7 mouse cellular contexts compared by ENCODE assay signal in genomic region chr2:128166623-128167423, GRCm38 (mm10). TPM values are rescaled to one million over a fixed set of nuclear protein-coding genes. Genes with fewer than 3 reads are reported as not detected.
DNase-seq lines count a peak whose midpoint lies in the region; ATAC-seq and TF ChIP-seq lines count a peak whose summit lies in the region.

No protein-coding gene starts in this region.

- peak; percentile 81 for ATAC-seq in common myeloid progenitor, adult 5-6 weeks (replicated peaks; ENCODE audit: low read depth, poor library complexity, severe bottlenecking)
- peak; percentile 77 for ATAC-seq in hindbrain, embryonic 16.5 days
- ATAC-seq in liver, embryonic 14.5 days (ENCODE audit: insufficient read depth), result peak; percentile 90
- ATAC-seq in stomach, embryonic 16.5 days (ENCODE audit: insufficient read depth, low FRiP score), result peak; percentile 58; the same call in 1 of the 2 replicates

- H3K27me3 ChIP-seq in hindbrain, embryonic 16.5 days (replicated peaks; ENCODE audit: control insufficient read depth, insufficient read depth, low read length), result no peaks in the 10 kb centered on the region
- H3K27me3 ChIP-seq in liver, embryonic 14.5 days (ENCODE audit: control insufficient read depth, insufficient read depth, low read length), result no peaks in the 10 kb centered on the region
- no peaks in the 10 kb centered on the region for H3K27me3 ChIP-seq in stomach, embryonic 16.5 days (ENCODE audit: control insufficient read depth, insufficient read depth, low read length)

- no peak overlapping the region for H3K4me2 ChIP-seq in hindbrain, embryonic 16.5 days (ENCODE audit: low read length)
- H3K4me2 ChIP-seq in liver, embryonic 14.5 days (ENCODE audit: low read depth), result peak overlapping the region; percentile 34
- no peak overlapping the region for H3K4me2 ChIP-seq in stomach, embryonic 16.5 days (ENCODE audit: low read depth, low read length)

- no peak overlapping the region for H3K27ac ChIP-seq in hindbrain, embryonic 16.5 days (ENCODE audit: low read depth, low read length)
- peak overlapping the region; percentile 75 for H3K27ac ChIP-seq in liver, embryonic 14.5 days
- peak overlapping the region; percentile 12 for H3K27ac ChIP-seq in stomach, embryonic 16.5 days (ENCODE audit: low read length)

- H3K36me3 ChIP-seq in hindbrain, embryonic 16.5 days (ENCODE audit: control insufficient read depth, insufficient read depth, low read length), result no peaks in the 10 kb centered on the region
- no peaks in the 10 kb centered on the region for H3K36me3 ChIP-seq in liver, embryonic 14.5 days (replicated peaks; ENCODE audit: control insufficient read depth, insufficient read depth, low read depth)
- no peaks in the 10 kb centered on the region for H3K36me3 ChIP-seq in stomach, embryonic 16.5 days (ENCODE audit: control insufficient read depth, insufficient read depth, low read length)

- peak; percentile 21 for DNase-seq in layer of hippocampus, adult 9-11 months
- DNase-seq in layer of hippocampus, postnatal 25 days (ENCODE audit: extremely low spot score in 1 of 2, low spot score in 1 of 2), result no peak
- DNase-seq in liver, embryonic 14.5 days (ENCODE audit: low read depth in 3 of 3, low spot score in 3 of 3), result peak; percentile 52 to 59 (median 58)
- no peak for DNase-seq in urinary bladder, adult 18-20 months (ENCODE audit: low spot score in 2 of 2)

- no peaks in the 10 kb centered on the region for H3K9me3 ChIP-seq in hindbrain, embryonic 16.5 days (ENCODE audit: control insufficient read depth, low read length)
- H3K9me3 ChIP-seq in liver, embryonic 14.5 days (ENCODE audit: control insufficient read depth, low read length), result no peaks in the 10 kb centered on the region
- no peaks in the 10 kb centered on the region for H3K9me3 ChIP-seq in stomach, embryonic 16.5 days (replicated peaks; ENCODE audit: control insufficient read depth, low read length)

- no peak overlapping the region for H3K4me3 ChIP-seq in hindbrain, embryonic 16.5 days (ENCODE audit: low read length)
- no peak overlapping the region for H3K4me3 ChIP-seq in liver, embryonic 14.5 days (ENCODE audit: insufficient read depth in 1 of 2, low read depth in 2 of 2, low read length in 2 of 2)
- no peak overlapping the region for H3K4me3 ChIP-seq in stomach, embryonic 16.5 days (replicated peaks; ENCODE audit: low read length)

- H3K9ac ChIP-seq in hindbrain, embryonic 16.5 days (ENCODE audit: low read depth, low read length), result no peak overlapping the region
- H3K9ac ChIP-seq in liver, embryonic 14.5 days (replicated peaks), result peak overlapping the region; percentile 16; the same call in 1 of the 2 replicates
- H3K9ac ChIP-seq in stomach, embryonic 16.5 days (ENCODE audit: low read length), result no peak overlapping the region

- peaks cover 5% of the 10 kb centered on the region for H3K4me1 ChIP-seq in hindbrain, embryonic 16.5 days (ENCODE audit: control insufficient read depth, insufficient read depth, low read depth, low read length)
- peaks cover 13 to 17% of the 10 kb centered on the region in 2 experiments for H3K4me1 ChIP-seq in liver, embryonic 14.5 days (replicated peaks; ENCODE audit: control insufficient read depth in 2 of 2, insufficient read depth in 2 of 2, low read length in 1 of 2)
- peaks cover 3% of the 10 kb centered on the region; the same call in 1 of the 2 replicates for H3K4me1 ChIP-seq in stomach, embryonic 16.5 days (ENCODE audit: control insufficient read depth, insufficient read depth, low read length)

- TF ChIP-seq CTCF in liver, embryonic 14.5 days (IDR thresholded peaks at IDR 0.05; ENCODE audit: low read depth), result peak; percentile 16; the same call in 1 of the 2 replicates

- 49% methylated on average over 13 of the region's 13 CpGs for WGBS in hindbrain, embryonic 16.5 days
- WGBS in liver, embryonic 14.5 days (ENCODE audit: insufficient replicate concordance), result 37% methylated on average over 13 of the region's 13 CpGs
- 54% methylated on average over 13 of the region's 13 CpGs for WGBS in stomach, embryonic 16.5 days

- TF ChIP-seq EP300 in liver, embryonic 14.5 days (IDR thresholded peaks at IDR 0.05; ENCODE audit: low read depth), result peak; percentile 96

RNA-seq across cellular contexts. Expression of gene Bcl2l11, which starts 41.0 kb away (rescaled TPM):
- 1 to 10 TPM; 6.2 to 6.7 TPM for total RNA-seq in layer of hippocampus, postnatal 25 days (2021)
- total RNA-seq in common myeloid progenitor, adult 5-6 weeks (2017), result 23.3 and 38.6 TPM in 2 replicates
- polyA plus RNA-seq in hindbrain, embryonic 16.5 days (2015; fragmentation: Nextera tagmentation; extraction: Ambion mirVana), result 8.6 and 12.2 TPM in 2 replicates
- 4.5 and 5.0 TPM in 2 replicates for polyA plus RNA-seq in liver, embryonic 14.5 days (2012; rRNA removed)
- 3.3 and 4.0 TPM in 2 replicates for polyA plus RNA-seq in liver, embryonic 14.5 days (2014; fragmentation: Nextera tagmentation; extraction: Ambion mirVana)
- 14.1 and 14.3 TPM in 2 replicates for polyA plus RNA-seq in stomach, embryonic 16.5 days (2015; fragmentation: Nextera tagmentation; extraction: Ambion mirVana)

Comparison
In these comparisons a context has a peak if more than half of its experiments do, and no peak if none do; other contexts are left out.
1. DNase-seq: peak in layer of hippocampus, adult 9-11 months (single experiment) and liver, embryonic 14.5 days (3 of 3); none in layer of hippocampus, postnatal 25 days (0 of 2) and urinary bladder, adult 18-20 months (0 of 2).
2. Peak in every context shown above with its lines, with median percentiles within 50 percentile points of each other: ATAC-seq.